Mouse (Mus musculus) bone marrow, adult 2 months (tissue): ENCODE results near the gene Ccr9.

Experiments used
- CTCF ChIP-seq: fragments of 200-500 bp; IDR thresholded peaks from 2 replicates; pipeline ENCODE4 v1.5.1; 2011; ENCODE audit warnings: low read length, control low read depth; ENCODE audit not compliant: control insufficient read depth, insufficient read depth
- POLR2A ChIP-seq: fragments of 200-500 bp; IDR thresholded peaks from 2 replicates; pipeline ENCODE4 v1.6.1; 2011; ENCODE audit warnings: low read depth, mild to moderate bottlenecking, control low read depth, low read length, borderline replicate concordance; ENCODE audit not compliant: control insufficient read depth

DNA sequence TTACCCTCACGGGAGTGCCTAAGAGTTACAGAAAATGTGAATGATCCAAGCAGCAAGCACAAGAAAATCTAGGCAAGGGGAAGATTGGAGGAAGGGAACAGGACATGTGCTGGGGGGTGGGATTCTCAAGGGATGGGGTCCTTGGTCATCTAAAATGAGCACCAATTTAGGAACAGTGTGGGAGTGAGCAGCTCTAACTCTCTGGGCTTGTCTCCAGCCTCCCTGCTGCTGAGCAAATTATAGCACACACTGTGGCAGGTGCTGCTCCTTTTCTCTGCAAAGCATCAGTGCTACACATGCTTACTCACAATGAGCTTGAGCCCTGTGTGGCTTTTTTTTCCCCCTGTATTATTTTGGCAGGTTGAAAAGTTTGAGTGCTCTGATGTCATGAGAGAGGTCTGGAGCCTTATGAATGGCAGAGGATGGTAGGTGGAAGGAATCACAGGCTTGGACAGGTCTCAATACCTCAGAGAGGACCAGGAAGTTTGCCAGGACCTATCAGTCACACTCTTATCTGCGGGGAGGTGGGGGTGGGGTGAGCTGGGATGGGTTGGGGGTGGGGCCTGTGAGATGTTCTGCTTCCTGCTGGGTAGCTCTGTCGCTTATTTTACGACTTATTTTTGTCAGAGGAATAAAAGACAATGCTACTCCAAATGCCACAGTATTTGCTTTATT lies 110.8 kb downstream of the Ccr9 start:
- TF ChIP-seq POLR2A (no peak), CTCF (no peak)
